Mouse (Mus musculus): ENCODE measurements around the gene Rasgrp3.

Gene Rasgrp3

GRCm38 (mm10) chr17:75539130-75539529 lies 103.4 kb downstream of the Rasgrp3 start:
- no peak for DNase-seq (ENCODE audit: low spot score in 2 of 2)

- no peak for DNase-seq (ENCODE audit: low spot score in 2 of 2)
These were observed 104.1 kb downstream of the Rasgrp3 start for GRCm38 (mm10) chr17:75539841-75540240.

- DNase-seq (ENCODE audit: low spot score in 2 of 2) = no peak
These were observed 107.7 kb downstream of the Rasgrp3 start for GRCm38 (mm10) chr17:75543434-75543833.

- DNase-seq (ENCODE audit: low spot score in 2 of 2) = no peak
These were observed 108.6 kb downstream of the Rasgrp3 start for GRCm38 (mm10) chr17:75544262-75544661.

GRCm38 (mm10) chr17:75550771-75551413 lies 115.2 kb downstream of the Rasgrp3 start:
- DNase-seq (ENCODE audit: low spot score in 2 of 2) = no peak

- DNase-seq (ENCODE audit: low spot score in 2 of 2) = peak; percentile 96 to 98
These were observed 116.1 kb downstream of the Rasgrp3 start, which contains the start of gene Fam98a for GRCm38 (mm10) chr17:75551512-75552400. Fam98a (minus strand) TSS chr17:75551946.

- DNase-seq (ENCODE audit: low spot score in 2 of 2) = no peak
These were observed 121.3 kb downstream of the Rasgrp3 start for GRCm38 (mm10) chr17:75557031-75557430.

GRCm38 (mm10) chr17:75558041-75558440 lies 122.3 kb downstream of the Rasgrp3 start:
- no peak for DNase-seq (ENCODE audit: low spot score in 2 of 2)

GRCm38 (mm10) chr17:75575608-75576007 lies 139.9 kb downstream of the Rasgrp3 start:
- DNase-seq (ENCODE audit: low spot score in 2 of 2) = no peak
